Mouse (Mus musculus): ENCODE data around the gene Vmp1. TPM values are rescaled to one million over a fixed set of nuclear protein-coding genes. Genes with fewer than 3 reads are reported as not detected.

The Vmp1 gene
- polyA plus RNA-seq, 3 experiments from 2014 or later: 484 to 529 (median 503) TPM

DNA sequence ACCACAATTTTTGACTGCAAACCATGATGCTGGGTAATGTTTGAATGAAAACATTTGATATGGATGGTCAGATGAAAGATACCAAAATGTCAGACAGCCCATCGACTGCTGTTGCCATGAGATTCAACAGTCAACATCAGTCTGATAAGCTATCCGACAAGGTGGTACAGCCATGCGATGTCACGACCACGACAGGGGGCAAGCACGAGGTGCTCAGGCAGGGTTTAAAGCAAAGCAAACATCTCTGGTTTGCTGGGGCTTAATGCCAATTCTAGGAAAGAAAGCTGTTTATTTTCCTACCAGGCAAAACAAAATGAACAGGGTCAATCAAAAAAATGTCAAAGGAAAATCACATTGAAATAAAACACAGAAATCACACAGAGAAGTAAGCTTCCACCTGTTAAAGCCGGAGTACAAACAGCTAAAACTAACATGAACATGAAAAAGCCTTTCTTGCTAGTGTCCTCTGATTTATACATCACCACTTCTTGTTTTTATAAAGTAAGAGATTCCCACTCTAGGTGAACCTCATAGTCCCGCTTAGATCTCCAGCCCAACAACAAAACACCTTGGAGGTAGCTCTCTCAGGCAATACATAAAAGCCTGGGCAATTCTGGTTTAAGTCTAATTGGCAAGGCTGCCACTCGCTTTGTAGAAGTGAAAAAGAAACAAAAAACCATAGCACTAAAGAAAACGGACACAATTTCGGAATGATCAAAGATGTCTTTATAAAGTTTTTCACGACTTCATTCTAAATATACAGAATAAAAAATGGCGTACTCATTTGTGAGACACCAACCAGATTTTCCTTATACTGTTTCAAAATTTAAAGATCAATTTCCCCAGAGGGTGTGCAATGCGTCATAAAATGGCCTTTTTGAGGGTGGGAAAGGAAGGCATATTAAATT, 99.4 kb downstream of the Vmp1 start:
- ATAC-seq: no peak

DNA sequence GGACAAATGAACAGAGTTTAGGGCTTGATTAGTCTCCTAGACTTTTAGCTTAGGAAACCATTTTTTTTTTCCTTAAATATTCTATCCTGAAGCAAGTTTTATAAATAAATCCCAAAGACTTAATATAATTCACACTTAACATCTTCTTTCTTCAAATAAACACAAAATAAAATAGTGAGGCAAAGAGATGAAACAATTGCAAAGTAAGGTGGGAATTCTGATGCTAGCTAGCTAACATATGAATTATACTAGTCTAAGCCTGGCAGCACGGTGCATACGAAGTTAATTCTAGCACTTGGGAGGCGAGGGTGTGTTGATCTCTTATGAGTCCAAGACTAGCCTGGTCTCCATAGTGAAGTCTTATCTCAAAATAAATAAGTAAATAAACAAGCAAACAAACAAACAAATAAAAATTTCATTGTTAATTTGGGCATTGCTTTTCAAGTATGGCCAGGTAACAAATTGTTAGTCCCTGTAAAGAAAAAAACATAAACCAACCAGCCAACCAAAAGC, 100.3 kb downstream of the Vmp1 start:
- no peak for ATAC-seq

DNA sequence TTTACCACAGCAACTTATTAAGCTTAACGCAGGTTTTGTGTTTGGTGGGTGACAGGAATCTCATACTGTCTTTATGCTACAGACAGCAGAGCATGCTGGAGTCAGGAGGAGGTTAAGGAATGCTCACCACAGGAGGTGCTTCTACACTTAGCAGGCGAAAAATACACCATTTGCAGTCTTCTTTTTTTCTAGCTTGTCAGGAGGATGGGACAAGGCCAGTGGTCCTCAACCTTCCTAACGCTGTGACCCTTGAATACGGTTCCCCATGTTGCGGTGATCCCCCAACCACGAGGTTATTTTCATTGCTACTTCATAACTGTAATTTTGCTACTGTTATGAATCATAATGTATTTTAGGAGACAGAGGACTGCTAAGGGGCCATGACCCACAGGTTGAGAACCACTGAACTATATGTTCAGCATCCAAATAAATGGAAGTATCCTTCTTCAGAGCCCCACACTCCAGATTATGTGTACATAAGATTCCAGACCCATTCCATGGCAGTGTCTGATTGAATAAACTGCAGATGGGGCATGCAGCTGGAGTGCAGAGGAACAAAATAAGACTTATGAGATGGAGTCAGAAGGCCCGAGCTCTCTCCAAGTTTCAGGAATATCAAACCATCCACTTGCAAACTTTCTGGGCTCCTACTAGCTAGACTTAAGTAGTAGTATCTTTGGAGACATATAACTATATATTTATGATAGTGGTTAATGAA, 100.9 kb downstream of the Vmp1 start:
- no peak for ATAC-seq

DNA sequence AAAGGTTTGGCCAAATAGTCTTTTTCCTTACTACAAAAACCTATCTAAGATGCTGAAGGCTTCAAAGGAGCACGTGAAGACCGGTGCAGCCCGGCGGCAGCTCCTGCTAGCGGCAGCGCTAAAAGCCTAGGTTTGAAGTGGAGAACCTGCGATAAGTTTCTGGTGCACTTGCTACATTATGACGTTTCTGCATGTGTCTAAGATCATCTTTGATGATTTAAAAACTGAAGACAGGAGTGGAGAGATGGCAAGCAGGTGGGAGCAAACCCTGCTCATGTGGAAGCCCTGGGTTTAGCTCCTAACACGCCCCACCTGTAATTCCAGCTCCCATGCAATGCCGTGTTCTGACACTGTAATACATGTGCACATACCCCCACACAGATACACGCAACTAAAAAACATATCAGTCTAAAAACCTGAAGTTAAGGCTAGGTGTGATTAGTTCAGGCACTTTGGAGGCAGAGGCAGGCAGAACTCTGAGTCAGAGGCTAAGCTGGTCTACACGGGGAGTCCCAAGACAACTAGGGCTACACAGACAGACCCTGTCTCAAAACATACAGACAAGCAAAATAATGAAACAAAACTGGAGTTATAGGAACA, 101.6 kb downstream of the Vmp1 start:
- ATAC-seq: no peak

DNA sequence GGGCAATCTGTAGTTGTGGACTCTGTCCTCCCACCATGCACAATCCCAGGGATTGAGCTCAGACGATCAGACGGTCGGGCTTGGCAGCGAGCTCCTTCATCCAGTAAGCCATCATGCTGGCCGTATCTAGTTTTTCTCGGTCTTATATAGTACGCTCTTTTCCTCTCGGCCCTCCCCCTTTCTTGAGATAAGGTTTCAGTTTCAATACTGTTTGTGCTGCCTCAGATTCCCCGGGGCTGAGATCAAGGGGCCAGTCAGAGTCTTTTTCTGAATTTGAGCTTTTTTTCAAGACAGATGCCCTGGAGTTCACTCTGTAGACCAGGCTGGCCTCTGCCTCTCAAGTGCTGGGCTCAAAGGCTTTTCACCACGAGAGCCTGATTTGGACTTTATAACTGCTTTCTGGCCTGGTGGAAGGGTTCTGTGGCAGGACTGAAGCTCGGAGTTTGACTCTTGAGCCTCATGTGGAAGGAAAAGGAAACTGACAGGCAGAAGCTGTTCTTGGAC, 102.3 kb downstream of the Vmp1 start:
- ATAC-seq: peak; percentile 52

DNA sequence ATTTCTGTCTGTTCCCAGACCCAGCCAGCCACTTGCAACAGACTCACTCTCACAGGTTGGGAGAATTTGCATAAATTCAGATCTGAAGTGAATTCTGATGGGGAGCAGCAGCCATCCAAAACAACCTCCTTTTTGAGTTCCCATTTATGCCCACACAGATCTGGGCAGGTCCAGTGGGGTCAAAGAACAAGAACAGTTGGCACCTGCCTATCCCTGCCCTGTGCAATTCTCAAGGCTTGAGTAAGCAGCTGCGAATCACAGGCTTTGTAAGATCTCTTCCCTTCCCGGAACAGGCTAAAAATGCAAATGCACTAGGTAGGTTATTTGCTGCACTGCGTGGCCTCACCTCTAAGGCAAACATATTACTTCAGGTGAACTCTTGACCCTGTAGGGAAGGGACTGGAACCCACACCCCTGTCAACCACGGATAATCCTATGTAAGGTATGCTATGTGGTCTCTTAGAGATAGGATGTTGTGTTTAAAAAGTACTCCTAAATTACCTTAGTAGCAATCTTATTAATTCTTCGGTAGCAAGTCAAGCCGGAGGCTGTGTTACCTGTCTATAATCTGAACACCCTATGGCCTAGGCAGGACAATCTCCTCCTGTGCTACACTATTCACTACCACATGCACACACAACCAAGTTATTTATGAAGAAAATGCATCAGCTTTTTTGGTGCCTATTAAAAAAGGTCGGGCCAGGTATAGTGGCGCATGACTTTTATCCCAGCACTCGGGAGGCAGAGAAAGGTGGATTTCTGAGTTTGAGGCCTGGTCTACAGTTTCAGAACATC, 103.1 kb downstream of the Vmp1 start:
- no peak for ATAC-seq

DNA sequence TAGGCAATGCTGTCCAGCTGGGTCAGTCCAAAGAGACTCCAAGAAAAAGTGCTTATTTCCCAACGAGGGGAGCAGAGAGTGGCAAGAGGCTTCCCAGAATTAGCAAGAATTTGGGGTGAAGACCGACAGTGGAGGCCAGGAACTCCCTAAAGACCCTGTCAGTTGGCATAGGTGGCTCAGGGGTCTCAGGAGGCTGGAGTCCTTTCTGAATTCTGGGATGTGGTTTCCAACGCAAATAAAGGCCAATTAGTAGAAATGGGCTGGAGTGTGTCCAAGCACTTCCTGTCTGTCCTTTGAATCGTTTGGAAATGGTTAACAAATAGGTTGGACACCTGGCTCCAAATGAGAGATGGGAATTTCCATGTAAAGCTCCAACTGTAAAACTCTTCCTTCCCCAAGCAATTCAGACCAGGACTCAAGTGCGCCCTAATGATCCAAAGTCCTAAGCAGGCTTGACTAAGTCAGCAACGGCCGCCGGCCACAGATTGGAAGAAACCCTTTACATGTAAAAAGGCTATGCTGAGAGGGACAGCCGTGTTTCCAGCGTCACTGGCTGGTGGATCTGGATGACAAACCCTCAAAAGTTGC, 103.8 kb downstream of the Vmp1 start:
- ATAC-seq: no peak

DNA sequence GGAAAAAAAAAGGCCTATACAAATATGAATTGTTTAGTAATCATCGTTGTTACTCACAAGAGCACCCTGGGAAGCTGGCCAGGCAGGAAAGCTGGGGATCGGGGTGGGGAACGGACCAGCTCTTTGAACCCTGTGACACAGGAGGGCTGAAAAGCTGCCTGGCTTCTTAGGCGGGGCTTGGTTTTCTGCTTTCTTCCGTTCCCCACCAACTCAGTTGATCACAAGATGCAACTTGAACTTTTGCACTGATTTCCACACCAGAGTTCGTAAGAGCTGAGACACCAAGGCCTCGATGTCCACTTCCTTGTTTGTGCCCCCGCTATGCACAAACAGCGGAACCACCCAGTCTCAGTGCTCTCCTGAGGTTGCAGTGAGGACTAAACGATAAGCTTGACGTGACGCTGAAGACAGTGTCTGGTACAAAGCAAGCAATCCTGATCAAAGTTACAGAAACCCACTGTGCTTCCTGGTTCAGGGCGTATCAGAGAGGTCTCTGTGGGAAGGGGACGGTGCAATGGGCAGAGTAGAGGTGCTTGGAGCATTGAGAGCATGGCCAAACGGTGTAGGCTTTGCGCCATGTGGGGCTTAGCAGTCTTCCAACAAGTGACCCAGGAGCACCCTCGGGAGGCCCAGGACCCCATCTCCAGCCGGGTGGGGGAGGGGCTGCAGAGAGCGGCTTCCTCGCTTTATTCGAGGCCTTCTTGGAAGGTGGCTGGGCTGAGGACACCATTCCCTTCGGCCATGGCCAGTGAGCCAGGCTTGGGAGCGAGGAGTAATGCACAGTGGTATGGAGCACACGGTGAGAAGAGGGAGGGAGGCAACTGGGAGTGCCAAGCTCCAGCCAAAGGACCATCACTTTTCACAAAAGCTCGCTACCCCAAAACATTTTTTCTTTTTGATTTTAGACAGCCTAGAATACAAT, 104.6 kb downstream of the Vmp1 start:
- peak; percentile 31 for ATAC-seq

DNA sequence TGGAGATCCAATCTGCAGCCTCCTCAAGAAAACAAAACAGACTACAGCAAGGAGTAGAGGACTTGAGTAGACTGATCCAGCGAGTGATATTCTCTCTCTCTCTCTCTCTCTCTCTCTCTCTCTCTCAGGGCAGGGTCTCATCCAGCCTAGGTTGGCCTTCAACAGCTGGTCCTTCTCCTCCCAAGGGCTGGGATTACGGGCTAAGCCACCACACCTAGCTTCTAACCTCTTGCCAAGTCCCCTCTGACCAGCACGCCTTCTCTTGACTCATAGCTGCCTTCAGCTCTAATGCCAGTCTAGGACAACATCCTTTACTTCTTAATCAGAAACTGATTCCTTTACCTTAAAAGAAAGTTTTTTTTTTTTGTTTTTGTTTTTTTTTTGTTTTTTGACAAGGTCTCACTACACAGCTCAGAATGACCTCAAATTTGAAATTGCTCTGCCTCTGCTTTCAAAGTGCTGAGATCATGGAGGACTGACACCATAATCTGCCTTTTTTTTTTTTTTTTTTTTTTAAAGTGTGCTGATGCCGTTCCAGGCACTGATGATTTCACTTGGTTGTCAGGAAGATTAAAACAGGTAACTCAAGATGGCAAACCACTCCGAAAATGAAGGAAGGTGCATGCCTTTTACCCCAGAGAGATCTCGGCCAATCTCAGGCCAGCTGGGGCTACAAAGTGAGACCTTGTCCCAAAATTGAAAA, 105.4 kb downstream of the Vmp1 start:
- no peak for ATAC-seq

DNA sequence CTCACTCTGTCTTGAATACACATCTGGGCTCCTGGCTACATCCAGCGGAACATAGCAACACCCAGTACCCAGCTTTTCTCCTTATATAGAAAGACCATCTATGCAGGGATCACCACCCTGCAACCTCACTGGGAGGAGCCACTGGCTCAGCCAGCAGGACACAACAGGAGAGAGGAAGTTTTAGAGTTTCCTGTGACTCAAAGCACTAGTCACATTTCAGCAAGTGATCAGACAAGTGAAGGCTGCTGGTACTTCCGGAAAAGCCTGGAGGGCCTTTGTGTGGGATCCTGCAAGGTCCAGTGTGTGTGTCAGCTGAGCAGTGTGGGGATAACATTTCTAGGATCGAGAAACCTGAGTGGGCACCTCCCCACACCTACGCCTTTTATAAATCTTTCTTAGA, 106.4 kb downstream of the Vmp1 start:
- peak; percentile 38 for ATAC-seq

DNA sequence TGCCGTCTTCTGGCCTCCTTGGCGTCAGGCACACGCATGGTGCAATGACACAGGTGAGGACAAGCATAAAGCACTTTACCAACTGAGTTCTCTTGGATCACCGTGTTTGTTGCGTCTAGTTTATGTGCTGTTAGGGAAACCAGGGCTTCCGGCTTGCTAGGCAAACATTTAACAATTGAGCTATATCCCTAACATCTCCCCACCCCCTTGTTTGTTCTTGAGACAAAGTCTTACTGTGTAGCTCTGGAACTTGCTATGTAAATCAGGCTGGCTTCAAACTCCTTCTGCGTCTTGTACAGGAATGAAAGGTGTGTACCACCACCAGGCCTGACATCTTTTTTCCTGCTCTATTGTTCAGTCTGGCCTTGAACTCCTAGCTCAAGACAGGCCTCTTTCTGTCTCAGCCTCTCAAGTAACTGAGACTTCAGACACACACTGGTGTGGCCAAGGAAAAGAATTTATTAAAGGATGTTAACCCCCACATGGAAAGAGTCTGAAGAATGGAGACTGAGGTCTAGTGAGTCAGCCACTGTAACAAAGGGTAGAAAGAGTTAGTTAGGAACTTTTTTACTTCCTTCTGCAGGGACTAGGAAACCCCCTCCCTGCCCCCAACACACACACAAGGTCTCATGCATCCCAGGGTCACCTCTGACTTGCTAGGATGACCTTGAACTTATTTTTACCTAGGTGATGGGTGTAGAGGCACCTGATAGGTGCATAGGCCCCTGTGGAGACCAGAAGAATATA, 107.8 kb downstream of the Vmp1 start:
- ATAC-seq: no peak

DNA sequence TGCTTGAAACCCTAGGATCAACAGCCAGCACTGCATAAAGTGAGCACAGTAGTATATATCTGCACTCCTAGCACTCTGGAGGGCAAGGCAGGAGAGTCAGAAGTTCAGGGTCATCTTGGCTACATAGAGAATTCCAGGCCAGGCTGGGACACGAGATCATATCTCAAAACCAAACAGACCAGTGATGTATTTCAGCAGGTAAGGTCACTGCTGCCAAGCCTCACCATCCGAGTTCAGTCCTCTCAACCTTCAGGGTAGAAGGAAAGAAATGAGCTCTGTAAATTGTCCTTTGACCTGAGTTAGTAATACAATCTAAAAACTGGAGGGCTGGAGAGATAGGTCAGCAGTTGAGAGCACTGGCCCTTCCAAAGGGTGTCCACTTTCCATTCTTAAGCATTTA, 109.2 kb downstream of the Vmp1 start:
- ATAC-seq: no peak

DNA sequence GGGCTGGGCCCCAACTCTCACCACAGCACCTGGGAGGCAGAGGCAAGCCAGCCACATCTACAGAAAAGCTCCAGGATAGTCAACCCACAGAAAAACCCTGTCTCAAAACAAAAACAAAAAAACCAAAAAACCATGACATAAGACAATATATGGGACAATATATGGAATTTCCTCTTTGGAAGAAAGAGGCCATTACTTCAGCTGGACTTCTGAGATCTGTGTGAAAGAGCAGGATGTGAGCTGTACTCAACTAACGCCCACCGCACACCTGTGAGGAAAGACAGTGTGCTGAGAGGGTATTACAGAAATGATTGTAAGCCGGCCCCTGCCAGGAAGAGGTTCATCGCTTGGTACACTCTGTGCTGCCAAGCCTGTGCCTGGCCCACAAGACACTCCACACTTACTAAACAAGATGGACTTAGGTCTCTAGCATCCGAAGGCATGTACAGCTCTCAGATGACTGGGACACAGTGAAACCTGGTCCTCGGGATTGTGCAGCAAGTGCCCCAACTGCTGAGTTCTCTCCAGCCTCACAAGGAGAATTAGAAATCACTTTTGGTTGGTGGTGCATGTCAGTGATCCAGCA, 109.9 kb downstream of the Vmp1 start:
- ATAC-seq: peak; percentile 49

DNA sequence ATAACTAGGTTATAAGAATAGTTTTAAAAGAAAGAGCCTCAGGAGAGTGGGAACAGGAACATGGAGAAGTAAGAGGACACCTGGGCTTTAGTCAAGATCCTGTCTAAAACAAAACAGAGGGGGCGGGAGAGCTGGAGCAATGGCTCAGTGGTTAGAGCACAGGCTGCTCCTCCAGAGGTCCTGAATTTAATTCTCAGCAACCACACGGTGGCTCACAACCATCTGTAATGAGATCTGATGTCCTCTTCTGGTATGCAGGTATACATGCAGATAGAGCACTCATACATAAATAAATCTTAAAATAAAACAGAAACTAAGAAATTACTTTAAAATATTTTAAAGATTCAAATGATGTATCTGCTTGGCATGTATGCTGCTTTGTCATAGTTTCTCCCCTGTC, 111.0 kb downstream of the Vmp1 start:
- no peak for ATAC-seq

DNA sequence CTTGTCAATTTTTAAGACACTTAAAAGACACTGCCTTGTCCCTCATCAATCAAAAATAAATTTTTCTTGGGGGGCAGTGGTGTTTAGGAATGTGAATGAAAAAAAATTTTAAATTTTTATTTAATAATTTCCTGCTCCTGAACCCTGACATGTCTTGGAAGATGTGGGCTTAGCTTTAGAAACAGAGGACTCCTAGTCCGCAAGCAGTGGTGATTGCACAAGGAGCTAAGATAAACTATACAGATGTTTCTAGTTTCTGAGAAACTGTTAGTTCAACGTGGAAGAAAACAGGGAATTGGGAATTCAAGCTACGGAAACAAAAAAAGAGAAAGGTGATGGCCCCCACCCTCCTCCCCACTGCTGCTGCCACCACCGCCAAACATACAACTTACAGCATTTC, 111.8 kb downstream of the Vmp1 start:
- ATAC-seq: no peak

DNA sequence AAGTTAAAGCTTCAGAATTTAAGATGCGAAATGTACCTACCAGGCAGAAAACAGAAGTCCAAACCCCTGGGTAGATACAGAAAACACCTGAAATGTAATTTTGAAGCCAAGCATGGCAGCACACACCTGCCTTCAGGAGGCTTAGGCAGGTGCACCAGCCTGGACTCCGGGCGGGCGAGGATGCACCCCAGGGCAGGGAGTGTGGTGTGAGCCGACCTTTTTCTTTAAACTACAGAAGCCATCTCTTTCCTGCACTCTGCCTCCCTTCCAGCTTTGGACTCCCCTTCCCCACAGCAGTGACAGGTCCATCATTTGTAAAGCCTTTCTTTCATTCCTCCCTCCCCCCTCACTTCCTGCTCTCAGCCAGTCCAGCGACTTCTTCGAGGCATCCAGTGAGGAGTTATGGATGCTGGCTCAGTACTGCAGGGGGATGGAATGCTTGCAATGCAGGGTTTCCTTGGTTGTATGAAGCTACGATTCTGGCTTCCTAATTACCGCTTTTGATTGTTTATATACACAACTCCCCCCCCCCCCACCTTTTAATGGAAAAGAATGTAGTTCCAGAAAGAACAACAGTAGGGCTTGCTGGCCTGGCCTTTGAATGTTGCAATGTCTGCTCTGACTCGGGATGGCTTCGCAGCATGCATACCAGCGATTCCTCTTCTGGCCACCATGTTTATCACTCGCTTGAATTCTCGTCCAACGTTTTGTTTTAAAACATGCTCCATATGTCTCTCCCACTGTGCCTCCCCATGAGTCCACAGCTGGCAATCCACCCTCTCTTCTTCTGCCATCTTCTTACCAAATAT, 112.4 kb downstream of the Vmp1 start:
- ATAC-seq: no peak

DNA sequence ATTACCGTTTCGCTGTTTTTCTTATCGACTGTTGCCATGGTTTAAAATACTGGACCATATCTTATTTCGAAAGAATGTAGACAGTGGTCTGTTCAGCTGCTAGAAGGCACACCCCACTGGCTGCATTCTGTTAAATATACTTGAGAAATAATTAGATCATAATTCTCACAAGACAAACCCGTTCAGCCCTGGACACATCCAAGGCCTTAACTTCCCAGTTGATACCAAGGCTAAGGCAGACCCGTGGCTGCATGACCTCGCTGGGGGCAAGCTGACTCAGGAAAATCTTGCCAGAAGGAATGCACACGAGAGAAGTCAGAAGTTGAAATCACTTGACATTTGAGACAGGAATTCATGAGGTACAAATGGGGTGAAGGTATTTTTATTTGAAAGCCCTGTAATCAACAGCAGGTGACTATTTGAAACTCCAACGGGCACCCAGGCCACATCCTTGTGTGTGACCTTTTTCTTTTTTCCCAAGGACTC, 113.3 kb downstream of the Vmp1 start:
- no peak for ATAC-seq

DNA sequence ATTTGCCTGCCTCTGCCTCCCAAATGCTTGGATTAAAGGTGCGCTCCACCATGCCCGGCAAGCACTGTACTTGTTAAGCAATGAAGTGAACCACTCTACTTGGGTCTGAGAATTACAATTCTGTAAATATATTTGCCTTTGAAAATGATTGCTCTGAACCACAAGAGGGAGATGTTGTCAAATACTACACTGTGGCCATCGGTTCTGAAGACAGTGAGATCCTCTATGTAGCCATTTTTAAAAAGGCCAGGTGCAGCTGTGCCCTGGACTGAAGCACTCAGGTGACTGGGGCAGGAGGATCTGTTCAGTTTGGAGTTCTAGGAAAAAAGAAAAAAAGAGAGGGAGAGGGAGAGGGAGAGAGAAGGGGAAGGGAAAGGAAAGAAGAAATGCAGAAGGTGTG, 115.2 kb downstream of the Vmp1 start:
- peak; percentile 74 for ATAC-seq

All from inflammation-experienced regulatory T-cells, adult 6 months (primary cell).